Mouse (Mus musculus): ENCODE measurements around the gene Bet1. TPM values are rescaled to one million over a fixed set of nuclear protein-coding genes. Genes with fewer than 3 reads are reported as not detected.

Bet1 gene
- polyA plus RNA-seq (2017; shearing (Covaris generic)): 10 to 100 TPM; 34.1 to 49.7 TPM

- ATAC-seq: peak; percentile 99
Measured at GRCm38 (mm10) chr6:4086663-4087454, at the start of gene Bet1. TSS of gene Bet1 (minus strand) at chr6:4086972.

GRCm38 (mm10) chr6:4132239-4132638 lies 45.5 kb upstream of the Bet1 start:
- no peak for ATAC-seq

- ATAC-seq: no peak
Measured at GRCm38 (mm10) chr6:4131149-4131548, 44.4 kb upstream of the Bet1 start.

- ATAC-seq: no peak
Measured at GRCm38 (mm10) chr6:4118611-4119010, 31.8 kb upstream of the Bet1 start.

GRCm38 (mm10) chr6:4090423-4090822 lies 3.7 kb upstream of the Bet1 start:
- ATAC-seq: no peak

- ATAC-seq: no peak
Measured at GRCm38 (mm10) chr6:4072281-4072680, 14.5 kb downstream of the Bet1 start.

- ATAC-seq: no peak
Measured at GRCm38 (mm10) chr6:4069714-4070113, 17.1 kb downstream of the Bet1 start.

GRCm38 (mm10) chr6:4054387-4054786 lies 32.4 kb downstream of the Bet1 start:
- no peak for ATAC-seq

- no peak for ATAC-seq
Measured at GRCm38 (mm10) chr6:4052843-4053242, 33.9 kb downstream of the Bet1 start.

GRCm38 (mm10) chr6:4047200-4047599 lies 39.6 kb downstream of the Bet1 start:
- ATAC-seq: no peak

- no peak for ATAC-seq
Measured at GRCm38 (mm10) chr6:4041821-4042220, 45.0 kb downstream of the Bet1 start.

- no peak for ATAC-seq
Measured at GRCm38 (mm10) chr6:4030956-4031355, 55.8 kb downstream of the Bet1 start.

Other genes starting within 250 kb of the Bet1 start
- under 1 TPM in 1 of 2 experiments, not detected in 1; 0.22 TPM for gene Tfpi2, start 98.1 kb downstream of the Bet1 start, polyA plus RNA-seq (2017; shearing (Covaris generic))
- gene Gngt1, start 93.2 kb downstream of the Bet1 start, polyA plus RNA-seq (2017; shearing (Covaris generic)): not detected
- not detected for gene Gng11, start 83.1 kb downstream of the Bet1 start, polyA plus RNA-seq (2017; shearing (Covaris generic))